Mouse (Mus musculus): ENCODE data around the gene Ppp1r3e. TPM values are rescaled to one million over a fixed set of nuclear protein-coding genes. Genes with fewer than 3 reads are reported as not detected.

Ppp1r3e gene
- polyA plus RNA-seq (2017; shearing (Covaris generic)) = 0.60 TPM

DNA sequence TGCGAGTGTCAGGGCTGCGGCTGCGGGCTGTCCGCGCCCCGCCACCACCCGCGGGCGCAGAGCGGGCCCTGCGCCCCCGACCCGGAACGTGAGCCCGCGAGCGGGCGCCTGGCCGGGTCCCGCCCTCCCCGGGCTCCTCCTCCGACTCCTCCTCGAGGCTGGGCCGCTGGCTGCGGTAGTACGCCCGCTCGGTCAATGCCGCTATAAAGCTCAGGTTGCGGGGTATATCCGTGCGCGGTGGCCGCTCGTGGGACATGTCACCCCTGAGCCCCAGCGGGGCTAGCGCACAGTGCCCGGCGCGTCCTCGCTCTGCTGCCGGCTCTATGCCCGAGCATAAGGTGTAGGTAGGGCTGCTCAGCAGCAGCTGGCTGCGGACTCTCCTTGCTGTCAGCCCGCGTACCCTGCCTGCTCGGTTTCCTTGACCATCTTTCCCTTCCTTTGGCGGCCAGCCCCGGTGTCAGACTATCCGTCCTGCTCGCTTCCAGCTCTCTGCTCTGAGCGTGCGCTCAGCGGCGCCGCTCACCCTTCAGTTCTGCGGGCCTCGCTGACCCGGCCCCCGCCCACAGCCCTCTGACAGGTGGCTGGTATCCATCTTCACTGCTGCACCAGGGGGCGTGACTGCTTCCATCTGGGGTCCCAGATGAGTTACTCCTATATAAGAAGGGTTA is at the start of gene Ppp1r3e:
Gene Ppp1r3e (minus strand): TSS at position 503 of the 668 bp plus-strand sequence.

DNA sequence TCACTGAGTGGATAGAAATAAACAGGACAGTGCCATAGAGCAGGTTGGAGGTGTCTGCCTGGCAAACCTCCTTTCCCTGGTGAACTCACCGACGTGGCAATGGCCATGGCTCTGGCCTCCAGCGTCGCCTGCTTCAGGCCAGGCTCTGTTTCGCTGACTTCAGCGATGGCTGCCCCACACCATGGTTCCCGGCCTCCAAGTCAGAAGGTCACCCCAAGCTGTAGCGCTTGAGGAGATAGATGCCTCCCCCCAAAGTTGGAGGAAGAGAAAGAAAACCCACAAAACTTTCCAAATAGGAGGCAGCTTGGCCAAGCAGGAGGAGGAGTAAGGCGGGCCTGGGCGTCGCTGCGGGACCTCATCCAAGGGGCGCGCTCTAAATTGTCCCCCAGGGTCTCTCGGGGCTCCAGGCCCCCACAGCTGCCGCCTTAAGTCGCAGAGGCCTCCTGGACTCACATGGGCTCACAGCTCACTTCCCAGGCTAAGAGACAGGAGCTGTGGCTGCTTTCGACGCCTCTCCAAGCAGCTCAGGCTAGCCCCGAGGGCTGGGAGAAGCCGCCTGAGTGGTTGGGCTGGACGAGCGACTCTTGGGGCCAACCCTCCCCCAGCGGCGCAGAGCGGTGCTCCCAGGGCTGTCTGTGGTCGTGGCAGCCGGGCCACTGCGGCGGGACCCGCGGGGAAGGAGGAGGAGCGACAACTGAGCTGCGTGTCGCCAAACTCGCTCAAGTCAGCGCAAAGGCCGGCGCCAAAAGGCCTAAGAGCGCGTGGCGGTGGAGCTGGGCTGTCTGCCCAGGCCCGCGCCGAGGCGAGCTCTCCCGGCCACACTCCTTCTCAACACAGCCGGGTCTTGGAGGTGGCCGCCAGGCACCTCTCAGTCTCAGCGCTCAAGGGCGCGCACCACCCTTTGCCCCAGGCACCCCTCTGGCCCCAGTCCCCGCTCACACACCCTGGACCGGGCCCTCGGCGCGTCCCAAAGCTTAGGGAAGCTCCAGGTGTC is 48.3 kb upstream of the Ppp1r3e start, which contains the start of gene Efs:
Gene Efs (minus strand): TSS at position 778 of the 994 bp plus-strand sequence.

DNA sequence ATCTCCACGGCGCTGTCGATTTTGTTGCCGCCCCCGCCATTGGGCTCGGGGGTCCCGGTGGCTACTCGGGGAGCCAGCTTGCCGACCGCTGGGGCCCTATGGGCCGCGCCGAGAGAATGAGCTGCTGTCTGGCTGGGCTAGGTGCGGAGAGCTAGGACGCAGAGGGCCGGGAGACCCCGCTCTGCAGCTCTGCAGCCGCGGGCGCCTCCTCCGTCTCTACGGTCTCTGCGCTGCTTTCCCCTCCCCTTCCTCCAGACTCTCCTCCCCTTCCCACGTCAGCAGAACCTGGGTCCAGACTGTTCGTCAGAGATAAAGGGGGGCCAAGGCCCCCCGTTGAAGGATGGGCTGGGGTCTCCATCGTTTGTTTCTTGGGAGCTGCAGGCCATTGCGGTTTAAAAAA is 35.5 kb upstream of the Ppp1r3e start, which contains the start of gene Slc22a17:
Gene Slc22a17 (minus strand): TSS at position 247 of the 400 bp plus-strand sequence.

DNA sequence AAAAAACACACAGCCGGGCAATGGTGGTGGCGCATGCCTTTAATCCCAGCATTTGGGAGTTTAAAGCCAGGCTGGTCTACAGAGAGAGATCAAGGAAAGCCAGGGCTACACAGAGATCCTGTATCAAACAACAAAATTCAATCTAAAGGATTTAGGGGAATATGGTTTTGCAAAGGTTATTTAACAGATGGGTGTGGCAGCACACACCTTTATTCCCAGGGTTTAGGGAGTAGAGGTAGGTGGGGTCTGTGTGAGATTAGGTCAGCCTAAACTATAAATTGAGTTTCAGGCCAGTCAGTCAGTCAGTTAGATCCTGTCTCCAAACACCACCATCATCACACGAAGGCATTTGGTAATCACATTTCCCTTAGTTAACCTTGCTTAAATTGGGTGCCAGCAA is 14.8 kb upstream of the Ppp1r3e start, which contains the start of gene Pabpn1:
Gene Pabpn1 (plus strand): TSS at position 301 of the 400 bp plus-strand sequence.

DNA sequence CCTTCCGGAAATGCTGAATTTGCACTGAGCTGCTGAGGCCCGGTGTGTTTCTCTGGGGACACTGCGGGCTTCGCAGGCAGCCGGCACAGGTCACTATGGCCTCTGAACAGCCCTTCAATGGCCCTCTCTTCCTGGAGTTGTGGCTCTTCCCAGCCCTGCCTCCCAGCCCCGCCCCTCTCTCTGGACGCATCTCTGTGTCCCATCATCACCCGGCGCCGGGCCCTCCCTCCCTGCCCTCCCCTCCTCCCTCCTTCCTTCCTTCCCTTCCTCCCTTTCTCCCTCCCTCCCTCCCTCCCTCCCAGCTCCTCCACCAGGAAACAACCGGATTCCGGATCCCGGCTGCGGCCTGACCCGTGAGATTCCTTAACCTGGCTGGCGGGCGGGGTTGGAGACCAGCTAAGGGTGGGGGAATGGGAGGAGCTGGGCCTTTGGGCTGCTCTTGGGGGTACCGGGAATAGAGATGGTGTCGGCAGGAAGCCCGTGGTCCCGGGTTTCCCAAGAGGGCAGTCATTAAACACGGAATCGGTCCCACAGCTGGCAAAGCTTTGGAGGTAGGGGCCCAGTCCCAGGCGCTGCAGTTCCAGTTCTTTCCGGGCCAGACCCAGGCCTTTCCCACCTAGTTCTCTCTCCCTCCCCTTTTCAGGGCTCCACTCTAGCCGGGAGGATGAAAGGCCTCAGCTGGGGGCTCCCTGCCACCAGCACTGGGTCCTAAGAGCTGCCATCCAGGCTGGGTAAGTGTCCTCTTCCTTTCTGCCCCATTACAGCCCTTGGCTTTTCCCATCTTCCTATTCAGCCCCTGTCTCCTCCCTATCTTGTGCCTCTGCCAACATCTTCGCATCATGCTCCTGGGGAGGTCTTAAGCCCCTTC is 6.0 kb upstream of the Ppp1r3e start, which contains the start of the genes Bcl2l2 and Gm20521:
Gene Bcl2l2 (plus strand): TSS at position 224 of the 868 bp plus-strand sequence.
Gene Gm20521 (plus strand): TSS at position 288 of the 868 bp plus-strand sequence.

DNA sequence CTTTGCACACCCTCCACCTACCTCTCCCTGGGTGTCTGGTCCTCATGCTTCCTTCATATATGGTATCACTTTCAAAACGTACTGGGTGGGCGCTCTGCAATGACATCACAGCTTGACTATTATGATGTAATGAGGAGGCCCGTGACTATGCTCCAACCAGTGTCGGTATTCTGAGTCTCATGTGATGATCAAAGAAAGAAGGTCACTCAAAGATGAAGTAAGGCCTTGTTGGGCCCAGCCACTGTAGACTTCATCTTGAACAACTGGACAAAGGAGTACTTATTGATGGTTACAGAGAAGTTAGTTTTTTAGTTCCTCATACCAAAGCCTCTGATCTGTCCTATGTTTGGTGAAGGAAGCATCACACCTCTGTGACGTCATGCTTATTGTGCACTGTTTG is 6.5 kb downstream of the Ppp1r3e start, which contains the start of gene Homez:
Gene Homez (minus strand): TSS at position 101 of the 400 bp plus-strand sequence.

Other genes with a start within 250 kb of the Ppp1r3e start
- not detected for gene Gm17606, start 236.6 kb downstream of the Ppp1r3e start, polyA plus RNA-seq (2017; shearing (Covaris generic))
- gene Cdh24, start 236.2 kb downstream of the Ppp1r3e start, polyA plus RNA-seq (2017; shearing (Covaris generic)) = 0.68 TPM
- 92.8 TPM for gene 1700123O20Rik, start 191.3 kb downstream of the Ppp1r3e start, polyA plus RNA-seq (2017; shearing (Covaris generic))
- 113 TPM for gene Acin1, start 190.6 kb downstream of the Ppp1r3e start, polyA plus RNA-seq (2017; shearing (Covaris generic))
- 0.16 TPM for gene Gm29776, start 178.7 kb downstream of the Ppp1r3e start, polyA plus RNA-seq (2017; shearing (Covaris generic))
- gene Cebpe, start 165.4 kb downstream of the Ppp1r3e start, polyA plus RNA-seq (2017; shearing (Covaris generic)) = not detected
- gene Slc7a8, start 95.6 kb downstream of the Ppp1r3e start, polyA plus RNA-seq (2017; shearing (Covaris generic)) = 0.74 TPM
- not detected for gene Rnf212b, start 63.4 kb downstream of the Ppp1r3e start, polyA plus RNA-seq (2017; shearing (Covaris generic))
- 16.6 TPM for gene Homez, start 6.6 kb downstream of the Ppp1r3e start, polyA plus RNA-seq (2017; shearing (Covaris generic))
- 0.59 TPM for gene Bcl2l2, start 5.8 kb upstream of the Ppp1r3e start, polyA plus RNA-seq (2017; shearing (Covaris generic))
- 0.38 TPM for gene Gm20521, start 5.9 kb upstream of the Ppp1r3e start, polyA plus RNA-seq (2017; shearing (Covaris generic))
- gene Pabpn1, start 14.9 kb upstream of the Ppp1r3e start, polyA plus RNA-seq (2017; shearing (Covaris generic)) = 32.5 TPM
- 2.1 TPM for gene Slc22a17, start 35.6 kb upstream of the Ppp1r3e start, polyA plus RNA-seq (2017; shearing (Covaris generic))
- gene Efs, start 48.6 kb upstream of the Ppp1r3e start, polyA plus RNA-seq (2017; shearing (Covaris generic)) = not detected
- not detected for gene Il25, start 55.1 kb upstream of the Ppp1r3e start, polyA plus RNA-seq (2017; shearing (Covaris generic))
- not detected for gene Cmtm5, start 58.7 kb upstream of the Ppp1r3e start, polyA plus RNA-seq (2017; shearing (Covaris generic))
- not detected for gene Myh6, start 89.4 kb upstream of the Ppp1r3e start, polyA plus RNA-seq (2017; shearing (Covaris generic))
- not detected for gene Gm17428, start 99.4 kb upstream of the Ppp1r3e start, polyA plus RNA-seq (2017; shearing (Covaris generic))
- not detected for gene Myh7, start 117.1 kb upstream of the Ppp1r3e start, polyA plus RNA-seq (2017; shearing (Covaris generic))
- 133 TPM for gene Ngdn, start 137.9 kb upstream of the Ppp1r3e start, polyA plus RNA-seq (2017; shearing (Covaris generic))
- 11.1 TPM for gene Zfhx2, start 214.8 kb upstream of the Ppp1r3e start, polyA plus RNA-seq (2017; shearing (Covaris generic))
- 18.4 TPM for gene Thtpa, start 217.2 kb upstream of the Ppp1r3e start, polyA plus RNA-seq (2017; shearing (Covaris generic))
- gene Ap1g2, start 229.0 kb upstream of the Ppp1r3e start, polyA plus RNA-seq (2017; shearing (Covaris generic)) = 172 TPM
- gene Jph4, start 239.4 kb upstream of the Ppp1r3e start, polyA plus RNA-seq (2017; shearing (Covaris generic)) = not detected

Measured in inflammation-experienced regulatory T-cells, adult 16 weeks (primary cell).